Mouse (Mus musculus) megakaryocyte, embryonic 14.5 days (primary cell): Measurements from ENCODE around the gene Fars2.

ENCODE experiments used
- FLI1 ChIP-seq: IDR thresholded peaks from 2 replicates; pipeline ENCODE4 v1.6.1; 2012; ENCODE audit warnings: low read length, inconsistent platforms, mixed read lengths
- GATA1 ChIP-seq: IDR thresholded peaks from 3 replicates; pipeline ENCODE4 v1.6.1; 2012; ENCODE audit warnings: mixed read lengths, low read length, inconsistent platforms, borderline replicate concordance

DNA sequence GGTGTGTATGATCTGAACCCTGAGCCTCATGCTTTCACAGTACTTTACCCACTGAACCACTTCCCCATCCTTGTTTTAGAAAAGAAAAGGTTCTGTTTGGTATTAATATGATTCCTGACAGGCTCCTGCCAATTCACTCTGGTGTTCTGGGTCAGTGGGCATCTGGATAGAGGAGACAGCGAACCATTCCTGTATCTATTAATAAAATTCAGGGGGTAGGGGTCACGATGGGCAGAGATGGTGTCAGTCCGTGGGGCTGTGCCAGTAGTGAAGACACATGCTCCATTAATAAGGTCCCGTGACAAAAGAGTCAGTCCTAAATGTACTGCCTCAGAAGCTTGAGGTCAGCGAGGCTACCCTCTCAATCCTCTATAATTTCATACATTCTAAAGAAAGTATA is 4.0 kb upstream of the Fars2 start:
- TF ChIP-seq GATA1, result no peak
- TF ChIP-seq FLI1, result no peak
